Mouse (Mus musculus) hindbrain, embryonic 13.5 days (tissue): ENCODE results near the gene Il6. TPM values are rescaled to one million over a fixed set of nuclear protein-coding genes. Genes with fewer than 3 reads are reported as not detected.
"Not testable (repeated sequence)": the region's sequence is repeated elsewhere in the genome, so short reads cannot be mapped to it uniquely, and the experiment has no call there.

Source experiments
- ATAC-seq: fragments of 200-750 bp; cut with Nextera tagmentation; 2 replicates; pipeline ENCODE4 v1.8.0; 2017; ENCODE audit warnings: moderate TSS enrichment; ENCODE audit not compliant: low FRiP score
- H3K27ac ChIP-seq: fragments of 300-500 bp; sonication (generic); 2 replicates; pipeline ENCODE4 v1.5.1; 2015; ENCODE audit warnings: inconsistent platforms, mild to moderate bottlenecking, moderate library complexity
- H3K27me3 ChIP-seq: fragments of 300-500 bp; sonication (generic); 2 replicates; pipeline ENCODE4 v1.6.1; 2015; ENCODE audit warnings: mild to moderate bottlenecking, inconsistent platforms
- H3K36me3 ChIP-seq: fragments of 300-500 bp; sonication (generic); 2 replicates; pipeline ENCODE4 v1.6.1; 2015; ENCODE audit warnings: mild to moderate bottlenecking, inconsistent platforms
- H3K4me1 ChIP-seq: fragments of 300-500 bp; sonication (generic); replicated peaks from 2 replicates; pipeline ENCODE4 v1.6.1; 2015; ENCODE audit warnings: inconsistent platforms
- H3K4me2 ChIP-seq: fragments of 300-500 bp; sonication (generic); 2 replicates; pipeline ENCODE4 v1.6.1; 2015; ENCODE audit warnings: inconsistent platforms, mild to moderate bottlenecking, moderate library complexity
- H3K4me3 ChIP-seq: fragments of 300-500 bp; sonication (generic); 2 replicates; pipeline ENCODE4 v1.5.1; 2015; ENCODE audit warnings: mild to moderate bottlenecking, inconsistent platforms
- H3K9ac ChIP-seq: fragments of 300-500 bp; sonication (generic); 2 replicates; pipeline ENCODE4 v1.6.1; 2015; ENCODE audit warnings: mild to moderate bottlenecking, inconsistent platforms
- H3K9me3 ChIP-seq: fragments of 300-500 bp; sonication (generic); 2 replicates; pipeline ENCODE4 v1.6.1; 2016; ENCODE audit warnings: inconsistent platforms
- WGBS: fragments of 180-500 bp; shearing (Covaris S2); methylation state at CpG from one replicate; pipeline ENCODE4 v1.1.7; 2015; 5-methylcytosine and 5-hydroxymethylcytosine counted together
- polyA plus RNA-seq: library from polyadenylated mRNA; unstranded; fragments of >200 nt; fragmentation: Nextera tagmentation; extraction: Ambion mirVana; gene quantifications from 2 replicates; pipeline ENCODE4 v1.2.1, GENCODE M21; 2015

Gene Il6
- polyA plus RNA-seq, result not detected in 2 replicates

DNA sequence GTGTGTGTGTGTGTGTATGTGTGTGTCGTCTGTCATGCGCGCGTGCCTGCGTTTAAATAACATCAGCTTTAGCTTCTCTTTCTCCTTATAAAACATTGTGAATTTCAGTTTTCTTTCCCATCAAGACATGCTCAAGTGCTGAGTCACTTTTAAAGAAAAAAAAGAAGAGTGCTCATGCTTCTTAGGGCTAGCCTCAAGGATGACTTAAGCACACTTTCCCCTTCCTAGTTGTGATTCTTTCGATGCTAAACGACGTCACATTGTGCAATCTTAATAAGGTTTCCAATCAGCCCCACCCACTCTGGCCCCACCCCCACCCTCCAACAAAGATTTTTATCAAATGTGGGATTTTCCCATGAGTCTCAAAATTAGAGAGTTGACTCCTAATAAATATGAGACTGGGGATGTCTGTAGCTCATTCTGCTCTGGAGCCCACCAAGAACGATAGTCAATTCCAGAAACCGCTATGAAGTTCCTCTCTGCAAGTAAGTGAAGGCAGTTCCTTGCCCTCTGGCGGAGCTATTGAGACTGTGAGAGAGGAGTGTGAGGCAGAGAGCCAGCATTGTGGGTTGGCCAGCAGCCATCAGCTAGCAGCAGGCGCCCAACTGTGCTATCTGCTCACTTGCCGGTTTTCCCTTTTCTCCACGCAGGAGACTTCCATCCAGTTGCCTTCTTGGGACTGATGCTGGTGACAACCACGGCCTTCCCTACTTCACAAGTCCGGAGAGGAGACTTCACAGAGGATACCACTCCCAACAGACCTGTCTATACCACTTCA lies at the start of gene Il6:
TSS of gene Il6 (plus strand) at position 389 of the 778 bp plus-strand sequence.
- Histone ChIP-seq H3K9me3 (no peaks in the 10 kb centered on the region), H3K4me2 (no peak within 1 kb of the TSS), H3K4me3 (no peak within 1 kb of the TSS), H3K27me3 (no peaks in the 10 kb centered on the region), H3K4me1 (no peaks in the 10 kb centered on the region), H3K27ac (no peak within 1 kb of the TSS), H3K36me3 (no peaks in the 10 kb centered on the region), H3K9ac (no peak within 1 kb of the TSS)
- WGBS, result 62% methylated on average over 16 of the region's 16 CpGs
- no peak for ATAC-seq

DNA sequence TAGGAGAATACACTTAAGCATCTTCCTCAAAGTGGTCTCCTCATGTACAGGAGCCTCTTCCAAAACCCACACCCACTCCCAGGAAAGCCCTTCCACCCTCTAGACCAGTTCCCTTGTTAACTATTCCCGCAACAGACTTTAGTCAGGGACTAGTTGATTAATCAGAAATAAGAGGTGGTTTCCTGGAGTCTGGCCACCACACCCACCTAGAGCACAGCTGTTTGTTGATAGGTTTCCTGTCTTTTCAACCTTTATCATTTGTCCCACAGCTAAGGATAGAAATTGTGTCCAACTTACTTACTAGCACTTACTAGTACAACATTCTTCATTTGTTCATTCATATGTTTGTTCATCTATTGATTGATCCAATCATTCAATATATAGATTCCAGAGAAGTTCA lies 49.4 kb upstream of the Il6 start:
- H3K9ac ChIP-seq, result no peak overlapping the region
- no peak overlapping the region for H3K27ac ChIP-seq
- no peaks in the 10 kb centered on the region for H3K9me3 ChIP-seq
- no peak overlapping the region for H3K4me2 ChIP-seq
- H3K4me1 ChIP-seq, result no peaks in the 10 kb centered on the region
- no peak overlapping the region for H3K4me3 ChIP-seq
- ATAC-seq, result no peak
- no peaks in the 10 kb centered on the region for H3K27me3 ChIP-seq
- no peaks in the 10 kb centered on the region for H3K36me3 ChIP-seq
- 100% methylated on average over 1 of the region's 1 CpGs for WGBS

DNA sequence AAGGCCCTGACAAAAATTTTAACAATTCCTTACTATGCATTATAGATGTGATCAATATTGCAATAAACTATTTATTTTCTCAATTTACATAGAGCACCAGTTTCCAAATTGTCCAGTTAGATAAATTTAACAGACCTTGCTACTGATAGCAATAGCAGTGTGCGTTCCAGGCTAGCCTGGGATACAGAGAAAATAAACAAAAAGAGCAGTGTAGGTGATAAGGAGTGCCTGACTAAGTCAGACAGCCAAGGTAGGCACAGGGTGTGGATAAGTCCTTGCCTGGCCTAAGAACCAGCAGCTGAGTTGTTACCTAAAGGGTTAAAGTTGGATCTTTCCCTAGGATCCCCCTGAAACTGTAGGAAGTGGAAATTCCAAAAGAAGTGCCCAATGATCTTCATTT lies 42.7 kb upstream of the Il6 start:
- Histone ChIP-seq H3K4me3 (no peak overlapping the region), H3K4me1 (no peaks in the 10 kb centered on the region), H3K9ac (no peak overlapping the region), H3K36me3 (no peaks in the 10 kb centered on the region), H3K4me2 (no peak overlapping the region), H3K27me3 (no peaks in the 10 kb centered on the region), H3K27ac (no peak overlapping the region), H3K9me3 (no peaks in the 10 kb centered on the region)
- WGBS, result 98% methylated on average over 1 of the region's 1 CpGs
- ATAC-seq, result no peak

DNA sequence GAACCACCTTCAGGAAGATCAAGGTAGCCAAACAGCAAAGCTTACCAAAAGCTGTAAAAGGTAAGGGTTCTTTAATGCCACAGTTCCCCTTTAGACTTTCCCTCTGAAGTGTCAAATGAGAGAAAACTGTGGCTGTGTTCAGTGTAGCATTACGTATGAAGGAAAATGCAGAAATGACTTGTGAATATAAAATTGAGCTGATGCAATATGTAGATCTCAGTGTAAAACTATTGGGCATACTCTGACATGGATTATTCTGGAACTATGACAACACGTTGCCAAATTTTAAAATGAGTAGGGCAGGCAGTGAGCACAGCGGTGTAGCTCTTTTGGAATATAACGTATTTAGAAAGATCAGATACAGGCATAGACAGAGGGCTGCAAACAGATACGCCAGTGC lies 40.1 kb upstream of the Il6 start:
- Histone ChIP-seq H3K9ac (no peak overlapping the region), H3K36me3 (no peaks in the 10 kb centered on the region), H3K4me2 (no peak overlapping the region), H3K27ac (no peak overlapping the region), H3K27me3 (no peaks in the 10 kb centered on the region), H3K4me1 (no peaks in the 10 kb centered on the region), H3K9me3 (no peaks in the 10 kb centered on the region), H3K4me3 (no peak overlapping the region)
- WGBS, result 92% methylated on average over 5 of the region's 5 CpGs
- no peak for ATAC-seq

DNA sequence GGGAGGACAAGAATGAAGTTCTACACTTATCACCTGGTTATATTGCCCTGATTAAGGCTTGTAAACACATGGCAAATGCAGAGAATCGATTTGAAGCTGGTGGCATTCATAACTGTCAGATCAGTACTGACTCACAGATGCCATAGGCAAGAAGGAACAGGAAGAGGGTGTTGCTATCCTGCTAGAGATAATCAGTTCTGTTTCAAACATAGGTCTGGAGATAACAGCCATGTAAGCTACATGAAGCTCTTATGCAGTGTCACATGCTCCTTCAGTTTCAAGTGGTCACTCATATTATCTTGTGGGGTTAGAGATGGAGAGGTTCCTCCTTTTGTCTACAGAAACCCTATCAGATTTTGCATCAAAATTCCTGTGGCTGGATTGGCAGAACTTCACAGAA lies 39.4 kb upstream of the Il6 start:
- Histone ChIP-seq H3K27ac (no peak overlapping the region), H3K27me3 (no peaks in the 10 kb centered on the region), H3K4me3 (no peak overlapping the region), H3K9ac (no peak overlapping the region), H3K36me3 (no peaks in the 10 kb centered on the region), H3K9me3 (no peaks in the 10 kb centered on the region), H3K4me1 (no peaks in the 10 kb centered on the region), H3K4me2 (no peak overlapping the region)
- ATAC-seq, result no peak
- 91% methylated on average over 1 of the region's 1 CpGs for WGBS

DNA sequence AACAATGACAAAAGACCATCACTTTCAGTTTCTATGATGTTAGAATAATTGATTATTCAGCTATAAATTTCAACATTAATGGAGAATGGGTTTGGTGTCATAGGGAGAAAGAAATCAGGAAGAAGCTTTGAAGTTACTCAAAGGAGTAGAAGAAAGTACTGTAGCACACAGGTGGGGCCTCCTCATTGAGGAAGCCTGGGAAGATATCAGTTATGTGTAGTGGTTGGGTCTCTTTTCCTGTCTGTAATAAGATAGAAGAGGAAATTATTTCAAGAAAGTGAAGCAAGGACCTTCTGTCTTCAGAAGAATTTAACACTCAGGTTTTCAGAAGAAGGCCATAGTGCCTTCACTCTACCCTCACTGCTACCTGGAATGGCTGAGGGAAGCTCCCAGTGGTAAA lies 38.8 kb upstream of the Il6 start:
- Histone ChIP-seq H3K9me3 (no peaks in the 10 kb centered on the region), H3K36me3 (no peaks in the 10 kb centered on the region), H3K4me3 (no peak overlapping the region), H3K9ac (no peak overlapping the region), H3K4me1 (no peaks in the 10 kb centered on the region), H3K27ac (no peak overlapping the region), H3K27me3 (no peaks in the 10 kb centered on the region), H3K4me2 (no peak overlapping the region)
- no peak for ATAC-seq

DNA sequence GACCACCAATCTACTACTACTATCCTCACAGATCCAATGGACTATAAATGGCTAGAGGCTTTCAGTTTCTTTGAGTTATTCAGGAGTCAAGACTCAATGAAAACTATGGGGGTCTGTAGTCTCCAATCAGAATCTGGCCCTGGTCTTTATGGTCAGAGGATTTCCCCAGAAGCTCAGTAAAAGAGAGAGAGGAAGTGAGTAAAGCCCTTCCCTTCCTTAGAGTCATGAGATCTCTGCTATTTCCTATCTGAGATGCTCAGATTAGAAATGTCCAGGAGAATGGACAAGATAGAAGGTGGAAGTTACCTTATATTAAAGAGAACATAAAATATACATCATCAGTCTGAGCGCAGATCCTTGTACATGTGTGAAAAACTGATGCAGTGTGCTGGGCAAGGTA lies 19.3 kb upstream of the Il6 start:
- WGBS, result 92% methylated on average over 1 of the region's 1 CpGs
- Histone ChIP-seq H3K27me3 (no peaks in the 10 kb centered on the region), H3K27ac (no peak overlapping the region), H3K36me3 (no peaks in the 10 kb centered on the region), H3K9ac (no peak overlapping the region), H3K4me2 (no peak overlapping the region), H3K9me3 (no peaks in the 10 kb centered on the region), H3K4me3 (no peak overlapping the region), H3K4me1 (no peaks in the 10 kb centered on the region)
- no peak for ATAC-seq

DNA sequence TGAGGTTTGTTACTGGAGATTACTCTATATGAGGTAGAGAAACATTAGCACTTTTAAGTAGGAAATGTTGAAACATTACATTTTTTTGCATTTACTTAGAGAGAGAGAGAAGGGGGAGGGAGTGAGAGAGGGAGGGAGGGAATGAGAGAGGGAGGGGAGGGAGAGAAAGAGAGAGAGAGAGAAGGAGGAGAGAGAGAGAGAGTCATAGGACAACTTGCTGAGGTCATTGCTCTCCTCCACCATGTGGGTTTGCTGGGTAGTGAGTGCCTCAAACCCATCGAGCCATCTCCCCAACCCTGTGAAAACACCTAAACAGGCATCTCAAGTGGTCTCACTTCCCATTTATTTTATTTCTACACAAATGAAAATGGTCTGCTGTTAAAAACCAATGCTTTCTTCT lies 18.6 kb upstream of the Il6 start:
- H3K4me2 ChIP-seq, result no peak overlapping the region
- WGBS, result 83% methylated on average over 1 of the region's 1 CpGs
- no peak for ATAC-seq

DNA sequence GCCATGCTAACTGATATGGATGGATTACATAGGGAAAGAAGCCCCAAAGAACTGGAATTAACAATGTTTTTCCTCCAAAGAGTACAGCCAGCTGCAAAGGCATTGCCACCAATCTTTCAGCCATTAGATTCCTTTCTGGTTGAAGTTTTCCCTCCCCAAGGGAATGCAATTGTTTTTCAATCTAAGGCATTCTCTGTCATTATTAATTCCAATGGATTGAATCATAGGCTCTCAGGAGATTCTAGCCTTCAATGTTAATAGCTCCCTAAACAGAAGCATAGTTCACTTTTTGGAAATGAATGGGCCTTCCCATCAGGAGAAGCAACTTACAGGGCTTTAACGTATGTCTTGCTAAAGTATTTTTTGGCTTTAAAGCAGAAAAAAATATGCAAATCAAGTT lies 15.6 kb upstream of the Il6 start:
- 81% methylated on average over 1 of the region's 1 CpGs for WGBS

More for the DNA sequence above, 18.6 kb upstream of the Il6 start:
- Histone ChIP-seq H3K9ac (no peak overlapping the region), H3K4me1 (no peaks in the 10 kb centered on the region), H3K4me3 (no peak overlapping the region), H3K9me3 (no peaks in the 10 kb centered on the region), H3K27ac (no peak overlapping the region), H3K27me3 (no peaks in the 10 kb centered on the region), H3K36me3 (no peaks in the 10 kb centered on the region)

DNA sequence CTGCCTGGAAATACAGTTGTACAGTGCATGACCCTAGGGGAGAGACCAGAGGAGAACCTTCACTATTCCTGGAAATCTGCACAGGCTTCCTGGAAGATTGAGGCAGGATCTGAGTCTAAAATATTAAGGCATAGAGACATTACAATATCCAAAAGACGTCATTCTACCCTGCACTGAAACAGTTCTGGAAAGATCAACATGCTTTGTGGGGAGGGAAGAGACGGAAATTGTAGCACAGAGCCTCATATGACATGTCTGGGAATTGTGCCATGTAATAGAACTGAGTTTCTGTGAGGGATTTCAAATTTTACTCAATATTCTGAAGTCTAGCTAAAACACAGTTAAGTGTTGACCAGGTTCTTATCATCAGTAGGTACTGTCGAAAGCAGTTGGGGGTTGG lies 12.0 kb upstream of the Il6 start:
- Histone ChIP-seq H3K4me1 (no peaks in the 10 kb centered on the region), H3K27me3 (no peaks in the 10 kb centered on the region), H3K36me3 (no peaks in the 10 kb centered on the region), H3K9me3 (no peaks in the 10 kb centered on the region), H3K27ac (no peak overlapping the region), H3K4me2 (no peak overlapping the region), H3K4me3 (no peak overlapping the region), H3K9ac (no peak overlapping the region)
- WGBS, result 83% methylated on average over 3 of the region's 3 CpGs
- ATAC-seq, result no peak

More for the DNA sequence above, 15.6 kb upstream of the Il6 start:
- H3K36me3 ChIP-seq, result no peaks in the 10 kb centered on the region
- no peak overlapping the region for H3K9ac ChIP-seq
- no peaks in the 10 kb centered on the region for H3K9me3 ChIP-seq
- H3K27me3 ChIP-seq, result no peaks in the 10 kb centered on the region
- H3K4me1 ChIP-seq, result no peaks in the 10 kb centered on the region
- no peak for ATAC-seq
- no peak overlapping the region for H3K4me3 ChIP-seq
- H3K4me2 ChIP-seq, result no peak overlapping the region
- H3K27ac ChIP-seq, result no peak overlapping the region

DNA sequence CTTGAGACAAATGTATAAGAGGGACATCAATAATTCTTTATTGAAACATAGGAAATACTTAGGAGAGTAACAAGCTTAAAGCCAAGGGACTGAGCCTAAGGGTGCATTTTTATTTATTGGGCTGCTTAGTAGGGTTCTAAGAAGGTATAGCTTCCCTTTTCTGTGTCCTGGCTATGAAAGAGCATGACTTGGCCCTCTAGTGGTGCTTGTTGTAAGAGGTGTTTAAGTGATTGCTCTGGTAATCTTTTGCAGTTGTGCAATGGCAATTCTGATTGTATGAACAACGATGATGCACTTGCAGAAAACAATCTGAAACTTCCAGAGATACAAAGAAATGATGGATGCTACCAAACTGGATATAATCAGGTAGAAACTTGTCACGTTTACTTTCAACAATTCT lies 1.7 kb downstream of the Il6 start:
- Histone ChIP-seq H3K4me2 (no peak overlapping the region), H3K9me3 (no peaks in the 10 kb centered on the region), H3K27me3 (no peaks in the 10 kb centered on the region), H3K4me1 (no peaks in the 10 kb centered on the region), H3K9ac (no peak overlapping the region), H3K27ac (no peak overlapping the region), H3K4me3 (no peak overlapping the region), H3K36me3 (no peaks in the 10 kb centered on the region)
- ATAC-seq, result no peak
- WGBS, result 69% methylated on average over 2 of the region's 2 CpGs

DNA sequence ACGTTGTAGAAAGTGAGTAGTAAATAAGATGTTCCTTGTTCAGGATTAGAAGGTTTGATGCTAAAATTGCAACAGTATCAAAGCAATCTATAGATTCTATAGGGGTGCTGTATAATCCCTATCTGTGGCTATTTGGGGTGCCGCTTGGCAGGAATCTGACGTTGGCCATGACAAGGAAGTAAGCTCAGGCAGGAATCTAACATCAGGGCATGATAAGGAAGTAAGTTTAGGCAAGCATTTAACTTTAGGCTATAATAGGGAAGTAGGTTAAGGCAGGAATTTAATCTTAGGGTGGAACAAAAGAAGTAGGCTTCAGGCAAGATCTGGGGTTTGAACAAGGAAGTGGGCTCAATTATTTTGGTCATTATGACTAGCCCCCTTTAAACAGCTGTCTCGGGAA lies 22.9 kb downstream of the Il6 start:
- not testable (repeated sequence) for H3K4me1 ChIP-seq, H3K4me3 ChIP-seq, ATAC-seq, H3K4me2 ChIP-seq, H3K9ac ChIP-seq, H3K27ac ChIP-seq, H3K36me3 ChIP-seq, H3K9me3 ChIP-seq, H3K27me3 ChIP-seq
- WGBS, result 90% methylated on average over 4 of the region's 4 CpGs

DNA sequence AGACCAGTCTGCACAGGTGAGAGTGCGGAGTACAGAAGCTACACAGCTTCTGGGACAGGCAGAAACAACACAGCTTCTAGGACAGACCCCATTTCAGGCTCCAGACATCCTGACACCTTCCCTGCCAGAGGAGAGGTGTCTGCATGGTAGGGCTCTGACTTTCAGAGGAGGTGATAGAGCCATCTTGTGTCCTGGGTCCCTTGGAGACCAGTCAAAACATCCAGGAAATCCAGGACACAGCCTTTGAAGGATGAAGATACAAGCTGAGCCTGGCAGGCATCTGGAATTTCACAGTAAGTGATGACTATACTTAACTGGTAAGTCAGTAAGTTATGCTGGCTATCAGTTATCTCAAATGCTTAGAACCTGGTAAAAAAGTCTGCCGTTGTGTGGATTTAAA lies 24.2 kb downstream of the Il6 start:
- not testable (repeated sequence) for H3K36me3 ChIP-seq, H3K27ac ChIP-seq, H3K27me3 ChIP-seq, ATAC-seq, H3K9me3 ChIP-seq, H3K9ac ChIP-seq, H3K4me3 ChIP-seq, H3K4me1 ChIP-seq, H3K4me2 ChIP-seq
- 95% methylated on average over 2 of the region's 2 CpGs for WGBS
